Mouse (Mus musculus): Measurements from ENCODE around the gene Actn1. TPM values are rescaled to one million over a fixed set of nuclear protein-coding genes. Genes with fewer than 3 reads are reported as not detected.
A peak's percentile ranks its signal among the peaks of the same experiment; 100 is the strongest.
"Not testable (repeated sequence)": the region's sequence is repeated elsewhere in the genome, so short reads cannot be mapped to it uniquely, and the experiment has no call there.

The Actn1 gene
- total RNA-seq, 1 experiment from 2014 or later: 126 TPM

DNA sequence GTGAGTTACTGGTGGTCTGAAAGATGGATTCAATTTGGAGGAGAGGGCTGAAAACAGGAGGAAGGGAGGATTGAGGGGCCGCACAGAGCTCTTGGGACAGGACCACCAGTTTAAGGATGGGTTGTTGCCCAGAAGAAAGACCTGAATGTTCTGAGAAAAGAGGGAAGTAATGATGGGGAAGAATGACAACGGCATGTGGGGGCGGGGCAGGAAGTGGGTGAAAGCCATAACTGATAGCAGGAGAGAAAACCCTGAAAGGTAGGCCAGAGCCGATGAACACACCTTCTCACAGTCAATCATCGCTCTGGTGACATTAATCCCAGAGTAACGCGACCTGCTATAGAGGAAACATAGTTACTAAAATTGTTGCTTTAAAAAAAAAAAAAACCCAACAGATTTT lies 4.2 kb upstream of the Actn1 start:
- not testable (repeated sequence) for ATAC-seq (ENCODE audit: extremely low read depth, insufficient number of reproducible peaks, low FRiP score, poor library complexity, severe bottlenecking)

DNA sequence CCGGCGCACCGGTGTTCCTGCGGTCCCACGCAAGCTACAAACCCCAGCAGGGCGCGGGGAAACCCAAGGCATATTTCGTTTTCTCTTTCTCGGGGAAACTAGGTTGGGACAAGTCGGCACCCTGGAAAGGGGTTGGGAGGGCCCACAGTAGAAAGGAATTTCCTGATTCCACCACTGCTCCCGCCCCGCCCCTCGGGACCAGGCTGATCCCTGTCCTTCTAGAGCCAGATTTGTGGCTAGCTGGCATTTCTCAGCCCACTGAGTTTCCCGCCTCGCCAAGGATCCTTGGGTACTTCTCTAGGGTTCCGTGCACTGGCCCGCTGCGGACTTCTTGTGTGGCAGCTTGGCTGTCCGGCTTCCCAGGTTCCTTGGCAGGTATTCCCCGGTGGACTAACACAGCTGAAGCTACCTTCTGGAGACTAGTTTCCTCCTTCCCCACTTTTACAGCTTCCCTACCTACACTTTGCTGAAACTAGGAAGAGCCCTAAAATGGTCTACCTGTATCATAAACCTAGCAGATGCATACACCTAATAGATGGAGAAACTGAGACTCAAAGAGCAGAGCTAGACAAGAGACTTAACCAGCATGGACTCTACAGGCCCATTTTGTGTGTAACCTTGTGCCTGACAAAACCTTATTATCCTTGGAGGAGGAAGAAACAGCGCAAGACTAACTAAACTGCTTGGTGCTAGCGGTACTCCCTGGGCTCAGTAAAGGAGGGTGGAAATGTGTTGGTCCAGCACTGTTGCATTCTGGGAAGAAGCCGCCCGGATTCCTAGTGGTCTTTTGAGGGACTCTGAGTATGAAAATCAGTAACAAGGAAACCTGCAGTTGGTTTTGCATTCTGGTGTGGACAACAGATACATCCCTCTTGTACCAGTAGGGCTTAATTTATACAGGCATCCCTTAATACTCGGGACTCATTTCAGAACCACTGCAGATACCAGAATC lies 849 bp upstream of the Actn1 start:
- no peak for ATAC-seq (ENCODE audit: extremely low read depth, insufficient number of reproducible peaks, low FRiP score, poor library complexity, severe bottlenecking)

DNA sequence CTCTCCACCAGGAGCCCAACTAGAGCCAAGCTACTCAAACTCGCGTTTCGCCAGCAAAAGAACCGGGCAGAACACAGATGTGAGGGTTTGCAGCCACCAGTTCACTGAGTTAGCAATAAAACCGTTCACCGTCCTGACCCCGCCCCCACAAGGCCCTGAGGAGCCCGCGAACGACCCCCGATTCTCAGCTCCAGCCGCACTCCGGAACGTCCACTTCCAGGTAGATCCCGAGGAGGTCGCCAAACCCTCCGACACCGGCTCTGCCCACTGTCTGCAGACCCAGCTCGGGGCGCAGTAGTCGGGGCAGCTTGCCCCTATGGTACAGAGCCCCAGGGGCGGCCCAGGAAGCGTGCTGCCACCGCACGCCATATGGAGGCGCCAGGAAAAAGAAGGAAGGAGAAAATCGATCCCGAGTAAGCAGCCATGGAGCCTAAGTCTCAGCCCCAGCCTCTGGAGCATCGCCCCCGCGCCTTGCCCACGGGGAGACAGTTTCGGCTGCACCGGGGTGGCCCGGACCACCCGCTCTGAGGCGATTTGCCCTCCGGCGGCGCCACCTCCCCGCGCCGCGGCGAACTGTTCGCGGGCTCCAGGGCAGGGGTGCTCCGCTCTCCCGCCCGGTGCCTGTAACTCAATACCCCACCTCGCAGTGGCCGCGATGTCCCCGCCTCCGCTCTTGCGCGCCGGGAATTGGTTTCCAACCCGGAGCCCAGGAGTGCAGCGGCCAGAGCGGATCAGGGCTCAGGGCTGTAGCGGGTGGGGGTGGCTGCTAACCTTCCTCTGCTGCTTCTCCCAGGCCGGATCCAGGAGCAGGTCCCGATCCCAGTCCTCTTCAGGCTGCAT lies 735 bp downstream of the Actn1 start:
- ATAC-seq (ENCODE audit: extremely low read depth, insufficient number of reproducible peaks, low FRiP score, poor library complexity, severe bottlenecking): no peak

DNA sequence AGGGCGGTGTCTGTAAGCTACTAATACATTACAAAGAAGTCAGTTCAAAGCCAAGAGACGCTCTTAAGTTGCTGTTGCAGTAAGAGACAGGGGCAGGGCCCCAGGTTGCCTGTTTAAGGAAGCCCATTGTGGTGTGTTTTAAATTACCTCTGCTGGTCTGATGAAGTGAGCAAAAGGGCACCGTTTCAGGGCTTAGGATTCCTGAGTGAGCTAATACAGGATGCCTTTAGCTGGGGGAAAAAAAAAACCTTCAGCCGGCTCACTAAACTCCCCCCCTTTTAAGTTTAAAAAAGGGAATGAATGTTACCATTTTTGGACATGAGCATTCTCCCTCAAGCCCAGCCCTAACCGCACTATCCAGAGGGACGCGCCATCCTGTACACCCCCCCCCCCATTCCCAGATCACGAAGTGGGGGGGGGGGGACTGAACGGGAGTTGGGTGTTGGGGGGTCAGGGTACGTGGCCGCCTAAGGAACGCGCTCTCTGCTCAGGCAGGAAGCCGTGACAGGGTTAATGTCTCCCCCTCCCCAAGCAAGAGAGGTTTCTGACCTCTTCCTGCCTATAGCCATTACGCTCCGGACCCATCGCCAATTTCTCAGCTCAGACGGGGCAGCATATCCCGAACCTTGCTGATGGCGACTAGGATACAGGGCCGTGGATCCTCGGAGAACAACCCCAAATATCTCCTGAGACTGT lies 1.5 kb downstream of the Actn1 start:
- no peak for ATAC-seq (ENCODE audit: extremely low read depth, insufficient number of reproducible peaks, low FRiP score, poor library complexity, severe bottlenecking)

DNA sequence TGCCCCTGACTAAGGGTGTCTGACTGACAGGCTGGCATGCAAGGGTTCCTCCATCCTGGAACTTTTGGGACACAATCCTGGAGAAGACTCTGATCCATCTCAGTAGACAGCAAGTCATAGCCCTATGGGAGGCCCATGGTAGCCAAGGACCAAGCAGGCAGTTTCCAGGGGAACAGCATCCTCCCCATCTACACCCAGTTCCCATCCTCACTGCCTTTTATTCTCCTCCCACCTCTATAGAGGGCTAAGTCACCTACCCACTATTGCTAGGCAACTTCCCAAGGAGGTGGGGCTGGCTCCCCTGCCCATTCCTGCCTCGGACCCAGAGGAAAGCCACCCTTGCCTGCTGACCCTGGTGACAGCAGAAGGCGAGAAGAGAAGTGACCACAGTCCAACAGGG lies 8.2 kb downstream of the Actn1 start:
- no peak for ATAC-seq (ENCODE audit: extremely low read depth, insufficient number of reproducible peaks, low FRiP score, poor library complexity, severe bottlenecking)

DNA sequence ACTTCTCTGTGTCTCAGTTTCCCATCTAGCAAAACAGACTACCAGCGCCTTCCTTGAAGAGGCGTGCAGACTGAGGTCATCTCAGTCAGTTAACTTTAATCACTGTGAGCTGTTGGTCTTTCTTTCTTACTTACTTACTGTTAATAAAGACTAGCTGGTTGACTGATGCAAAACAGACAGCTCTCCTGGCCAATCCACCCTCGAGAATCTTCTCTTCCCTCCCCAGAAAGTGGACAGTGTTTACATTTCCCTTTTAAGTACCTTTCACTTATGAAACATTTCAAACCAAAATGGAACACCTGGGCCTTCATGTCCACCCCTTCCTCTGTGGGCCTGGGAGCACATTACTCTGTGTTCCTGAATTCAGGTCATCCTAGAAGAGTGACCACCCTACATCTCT lies 8.6 kb downstream of the Actn1 start:
- no peak for ATAC-seq (ENCODE audit: extremely low read depth, insufficient number of reproducible peaks, low FRiP score, poor library complexity, severe bottlenecking)

DNA sequence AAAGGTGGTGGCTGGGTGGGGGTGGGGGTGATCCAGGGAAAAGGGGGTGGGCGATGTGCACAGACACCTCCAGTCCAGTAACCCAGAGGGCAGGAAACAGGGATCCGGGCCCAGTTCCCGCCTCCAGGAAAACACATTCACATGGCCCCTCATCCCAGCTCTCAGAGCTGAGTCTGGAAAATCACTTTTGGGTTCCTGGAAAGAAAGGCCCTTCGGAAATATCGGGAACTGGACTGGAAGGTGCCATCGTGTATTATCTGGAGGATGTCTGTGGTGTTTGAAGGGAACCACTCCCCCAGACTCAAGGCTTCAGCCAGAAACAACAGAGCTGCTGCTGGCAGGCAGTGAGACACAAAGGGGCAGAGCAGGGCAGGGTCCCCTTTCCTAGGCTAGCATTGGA lies 10.6 kb downstream of the Actn1 start:
- no peak for ATAC-seq (ENCODE audit: extremely low read depth, insufficient number of reproducible peaks, low FRiP score, poor library complexity, severe bottlenecking)

DNA sequence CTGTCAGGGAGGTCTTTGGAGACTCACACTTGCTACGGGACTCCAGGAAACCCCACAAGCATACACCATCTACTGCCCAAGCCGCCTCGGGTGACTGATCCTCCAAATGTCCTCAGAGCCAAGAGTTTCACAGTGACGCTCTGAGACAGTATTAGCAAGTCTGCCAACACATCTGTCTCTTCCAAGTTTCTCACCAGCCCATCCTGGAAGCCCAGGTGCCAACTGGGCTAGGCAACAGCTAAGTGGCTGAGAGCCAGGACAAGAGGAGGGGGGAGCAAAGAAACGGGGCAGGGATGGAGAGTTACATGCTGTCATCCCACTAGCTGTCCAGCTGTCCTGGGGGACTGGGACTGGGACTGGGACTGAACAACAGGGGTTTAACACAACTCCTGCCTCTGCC lies 13.1 kb downstream of the Actn1 start:
- no peak for ATAC-seq (ENCODE audit: extremely low read depth, insufficient number of reproducible peaks, low FRiP score, poor library complexity, severe bottlenecking)

DNA sequence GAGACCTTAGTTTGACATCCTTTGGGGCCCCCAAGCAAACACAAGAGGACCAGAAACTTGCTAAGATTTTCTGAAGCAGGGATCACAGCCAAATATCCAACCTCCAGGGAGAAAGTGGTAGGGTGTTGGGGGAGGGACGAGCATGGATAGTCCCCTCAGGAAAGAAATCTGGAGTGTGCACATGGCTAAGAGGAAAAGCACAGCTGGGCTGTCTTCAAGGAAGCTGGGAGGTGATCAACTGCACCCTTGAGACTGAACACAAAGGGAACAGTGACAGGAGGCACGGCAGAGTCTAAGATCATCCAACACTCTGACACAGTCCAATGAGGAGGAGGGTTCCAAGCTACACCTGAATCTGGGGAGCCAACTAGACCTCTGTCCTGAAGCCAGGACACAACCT lies 13.7 kb downstream of the Actn1 start:
- ATAC-seq (ENCODE audit: extremely low read depth, insufficient number of reproducible peaks, low FRiP score, poor library complexity, severe bottlenecking): no peak

DNA sequence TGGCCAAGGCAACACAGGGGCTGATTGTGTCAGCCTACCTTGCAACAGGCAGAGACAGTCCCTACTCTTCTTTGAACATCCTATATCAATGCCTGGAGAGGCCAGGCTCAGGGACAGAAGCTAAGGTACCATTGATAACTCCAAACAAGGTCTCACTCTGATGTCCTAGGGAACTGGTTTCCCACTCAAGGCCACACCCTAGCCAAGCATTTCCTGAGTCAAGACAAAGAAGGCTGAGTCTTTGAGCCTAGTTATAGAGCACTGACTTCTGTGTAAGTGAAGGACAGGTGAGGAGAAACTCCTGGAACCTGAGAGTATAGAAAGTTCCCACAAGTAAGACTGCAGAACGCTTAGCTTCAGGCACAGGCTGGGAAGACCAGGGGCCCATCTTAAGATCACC lies 15.4 kb downstream of the Actn1 start:
- no peak for ATAC-seq (ENCODE audit: extremely low read depth, insufficient number of reproducible peaks, low FRiP score, poor library complexity, severe bottlenecking)

DNA sequence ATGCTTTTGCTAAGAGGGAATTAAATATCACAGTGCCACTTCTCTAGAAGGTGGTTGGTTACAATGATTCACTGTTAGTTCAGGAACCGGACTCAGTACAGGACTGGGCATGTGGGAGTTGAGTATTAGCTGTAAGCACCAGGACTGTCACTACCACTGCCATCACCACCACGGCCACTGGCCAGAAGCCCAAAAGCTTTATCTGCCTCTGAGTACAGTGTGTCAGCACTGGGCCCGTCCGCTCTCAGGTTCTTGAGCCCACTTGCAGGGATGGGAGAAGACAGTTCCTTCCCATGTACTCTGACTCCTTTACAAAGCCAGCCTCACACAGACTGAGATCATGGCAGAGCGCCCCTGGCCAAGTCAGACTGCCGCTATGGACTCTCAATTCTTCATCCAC lies 16.0 kb downstream of the Actn1 start:
- no peak for ATAC-seq (ENCODE audit: extremely low read depth, insufficient number of reproducible peaks, low FRiP score, poor library complexity, severe bottlenecking)

DNA sequence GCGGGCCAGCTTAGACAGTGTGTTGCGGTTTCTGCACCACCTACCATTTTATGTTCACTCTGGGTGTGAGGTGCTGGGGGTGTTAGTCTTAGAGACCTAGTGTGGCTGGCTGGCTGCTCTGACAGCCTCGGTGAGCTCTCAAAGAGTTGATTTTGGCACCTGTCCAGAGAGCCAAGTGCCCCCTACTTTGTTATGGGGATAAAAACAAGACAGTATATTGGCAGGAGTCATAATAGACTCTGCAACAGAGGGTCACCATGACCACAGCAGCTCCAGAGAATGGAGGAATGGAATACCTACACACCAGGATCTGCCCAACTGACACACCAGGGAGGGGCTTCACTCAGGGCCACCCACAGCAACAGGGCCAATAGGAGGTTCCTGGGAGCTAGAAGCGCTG lies 16.8 kb downstream of the Actn1 start:
- no peak for ATAC-seq (ENCODE audit: extremely low read depth, insufficient number of reproducible peaks, low FRiP score, poor library complexity, severe bottlenecking)

DNA sequence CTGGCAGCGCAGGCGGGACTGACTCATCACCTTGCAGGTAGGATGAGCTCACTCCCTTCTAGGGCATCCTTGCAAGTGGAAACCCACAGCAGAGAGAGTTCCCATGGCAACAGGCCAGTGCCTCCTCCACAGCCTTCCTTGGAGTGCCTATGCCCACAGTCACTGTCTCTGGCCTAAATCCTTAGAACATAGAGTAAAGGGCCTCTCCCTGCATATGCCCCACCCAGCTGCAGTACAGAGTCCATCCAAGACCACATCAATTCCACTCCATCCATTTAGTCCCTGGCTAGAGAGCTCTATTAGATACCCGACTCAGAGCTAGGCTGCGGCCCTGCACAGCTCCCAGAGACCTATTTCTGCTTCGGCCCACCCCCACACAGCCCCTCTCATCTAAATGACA lies 20.7 kb downstream of the Actn1 start:
- ATAC-seq (ENCODE audit: extremely low read depth, insufficient number of reproducible peaks, low FRiP score, poor library complexity, severe bottlenecking): no peak

DNA sequence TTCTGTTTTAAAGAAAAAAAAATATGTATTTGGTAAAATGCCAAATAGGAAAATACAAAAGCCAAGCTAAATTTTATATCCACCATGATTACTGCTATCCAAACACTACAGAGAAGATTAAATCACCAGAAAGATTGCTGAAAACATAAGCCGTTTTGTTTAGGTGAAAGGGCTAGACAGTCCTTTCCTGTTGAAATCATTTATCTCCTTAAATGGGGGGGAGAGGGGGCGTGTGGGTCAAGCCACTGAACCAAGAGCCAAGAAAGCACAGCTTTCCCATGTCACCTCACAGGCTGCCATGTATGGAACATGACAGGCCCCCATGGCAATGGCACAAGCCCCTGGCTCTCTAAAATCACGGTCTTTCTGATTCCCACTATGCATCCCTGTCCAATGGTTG lies 21.6 kb downstream of the Actn1 start:
- ATAC-seq (ENCODE audit: extremely low read depth, insufficient number of reproducible peaks, low FRiP score, poor library complexity, severe bottlenecking): no peak

DNA sequence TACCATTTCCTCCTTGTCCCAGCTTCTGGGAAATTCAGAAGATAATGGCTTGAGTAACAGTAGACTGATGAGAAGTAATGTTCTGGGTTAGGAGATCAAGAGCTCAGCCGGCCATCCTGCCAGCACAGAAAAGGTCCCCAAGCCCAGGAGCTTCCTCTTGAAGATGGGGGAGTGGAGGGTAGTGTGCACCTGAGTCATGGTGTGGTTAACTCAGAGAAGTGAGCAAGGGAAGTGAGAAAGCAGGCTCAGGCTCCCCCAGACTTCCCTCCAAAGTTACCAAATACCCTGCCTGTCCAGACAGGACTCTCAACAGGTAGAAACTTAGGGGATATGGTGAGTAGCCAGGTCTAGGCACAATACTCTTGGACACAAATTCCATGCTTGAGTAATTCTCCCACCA lies 24.9 kb downstream of the Actn1 start:
- peak; percentile 91 for ATAC-seq (ENCODE audit: extremely low read depth, insufficient number of reproducible peaks, low FRiP score, poor library complexity, severe bottlenecking)

DNA sequence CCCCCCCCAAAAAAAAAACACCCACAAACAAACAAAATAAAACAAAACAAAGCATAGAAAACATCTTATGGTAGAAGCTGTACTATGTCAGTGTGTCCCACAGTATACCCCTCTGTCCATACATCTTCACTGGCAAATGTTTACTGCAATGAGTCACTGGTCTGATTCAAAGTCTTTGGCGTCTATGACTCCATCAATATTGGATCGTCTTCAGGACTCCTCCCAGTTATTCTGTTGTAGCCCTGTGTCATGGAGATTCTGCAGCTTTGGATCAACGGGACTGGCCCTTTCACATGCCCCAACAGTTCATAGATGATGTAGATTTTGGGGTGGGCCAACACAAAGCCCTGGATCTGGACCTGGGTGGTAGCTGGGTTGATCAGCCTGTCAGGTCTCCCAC lies 25.9 kb downstream of the Actn1 start:
- no peak for ATAC-seq (ENCODE audit: extremely low read depth, insufficient number of reproducible peaks, low FRiP score, poor library complexity, severe bottlenecking)

DNA sequence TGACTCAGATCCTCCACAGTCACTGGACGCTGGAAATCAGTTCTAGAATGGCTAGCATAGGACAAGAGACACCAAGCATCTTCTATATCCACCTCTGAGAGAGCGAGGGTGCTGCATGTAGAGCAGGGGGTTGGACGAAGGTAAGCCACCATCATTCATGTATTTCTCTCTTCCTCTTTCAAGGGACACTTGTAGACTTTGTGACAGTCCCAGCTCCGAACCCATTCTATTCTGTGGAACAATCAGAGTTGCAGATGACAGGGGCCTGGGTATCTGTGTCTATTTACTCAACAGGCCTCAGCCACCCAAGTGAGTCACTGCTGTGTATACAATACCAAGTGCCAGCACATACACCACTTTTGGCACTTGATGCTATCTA lies 27.3 kb downstream of the Actn1 start:
- ATAC-seq (ENCODE audit: extremely low read depth, insufficient number of reproducible peaks, low FRiP score, poor library complexity, severe bottlenecking): no peak

DNA sequence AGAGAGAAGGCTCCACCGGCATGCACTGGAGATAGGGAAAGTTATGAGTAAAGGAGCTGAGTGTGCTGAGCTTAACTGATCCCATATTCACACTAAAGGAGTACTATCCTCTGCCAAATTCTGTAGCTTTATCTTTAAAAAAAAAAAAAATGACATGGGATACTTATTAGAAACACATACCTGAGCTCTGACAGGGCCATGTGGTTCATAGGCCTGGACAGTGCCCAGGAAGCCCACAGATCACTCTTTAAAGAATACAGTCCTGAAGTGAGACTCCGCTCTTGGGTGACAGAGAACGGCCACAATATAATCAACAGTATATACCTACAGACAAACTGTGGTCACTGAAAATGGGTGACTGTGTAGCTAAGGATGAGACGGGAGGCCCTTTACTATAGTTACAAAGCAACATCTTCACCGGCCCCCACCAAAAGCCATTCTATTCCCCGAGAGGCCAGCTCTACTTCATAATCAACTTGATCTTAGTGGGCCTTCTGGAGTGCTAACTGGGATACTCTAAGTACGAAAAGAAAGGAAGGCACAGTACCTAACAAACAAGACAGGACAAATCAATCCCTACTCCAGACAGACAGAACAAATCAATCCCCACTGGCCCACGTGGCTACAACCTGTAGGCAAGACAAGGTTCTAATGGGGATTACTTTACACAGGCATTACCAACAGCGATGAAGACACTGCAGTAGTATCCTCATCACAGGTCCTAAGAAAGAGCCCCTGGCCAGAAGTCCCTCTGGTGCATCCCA lies 27.9 kb downstream of the Actn1 start:
- no peak for ATAC-seq (ENCODE audit: extremely low read depth, insufficient number of reproducible peaks, low FRiP score, poor library complexity, severe bottlenecking)

DNA sequence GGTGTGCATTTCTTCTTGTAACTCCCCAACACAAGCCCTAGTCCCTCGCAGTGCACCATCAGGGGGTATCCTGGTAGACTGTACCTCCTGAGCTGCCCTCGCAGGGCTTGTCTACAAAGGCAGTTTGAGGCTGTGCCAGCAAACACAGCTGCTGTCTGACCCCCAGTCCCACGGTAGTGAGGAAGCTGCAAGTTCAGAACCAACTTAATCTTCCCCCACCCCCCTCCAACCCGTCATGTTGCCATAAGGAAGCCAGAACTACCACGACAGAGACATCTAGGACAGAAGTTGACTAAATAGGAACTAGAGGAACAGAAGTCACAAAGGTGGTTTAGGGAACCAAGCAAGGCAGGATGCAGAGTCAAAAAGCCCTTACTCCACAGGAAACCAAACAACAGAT lies 28.9 kb downstream of the Actn1 start:
- peak; percentile 30; the same call in 1 of the 2 replicates for ATAC-seq (ENCODE audit: extremely low read depth, insufficient number of reproducible peaks, low FRiP score, poor library complexity, severe bottlenecking)
